Mouse (Mus musculus): ENCODE data around the gene Washc3.
A peak's percentile ranks its signal among the peaks of the same experiment; 100 is the strongest.

The Washc3 gene

GRCm38 (mm10) chr10:88200951-88201638 is at the start of gene Washc3:
Gene Washc3, plus strand, starts transcription at chr10:88201093.
- peak; percentile 90 to 95 for DNase-seq

- DNase-seq: no peak
These were observed 49.2 kb upstream of the Washc3 start for GRCm38 (mm10) chr10:88151658-88152057.

GRCm38 (mm10) chr10:88162096-88162495 is 38.8 kb upstream of the Washc3 start:
- DNase-seq: no peak

- no peak for DNase-seq
These were observed 38.2 kb upstream of the Washc3 start for GRCm38 (mm10) chr10:88162676-88163075.

GRCm38 (mm10) chr10:88166158-88166557 is 34.7 kb upstream of the Washc3 start:
- peak in 1 of 2 experiments; percentile 10 for DNase-seq

- no peak for DNase-seq
These were observed 33.3 kb upstream of the Washc3 start for GRCm38 (mm10) chr10:88167438-88168077.

- no peak for DNase-seq
These were observed 352 bp upstream of the Washc3 start for GRCm38 (mm10) chr10:88200541-88200940.

- peak; percentile 10 for DNase-seq
These were observed 757 bp downstream of the Washc3 start for GRCm38 (mm10) chr10:88201650-88202049.

- no peak for DNase-seq
These were observed 1.7 kb downstream of the Washc3 start for GRCm38 (mm10) chr10:88202581-88202980.

GRCm38 (mm10) chr10:88203236-88203635 is 2.3 kb downstream of the Washc3 start:
- DNase-seq: no peak

- DNase-seq: no peak
These were observed 11.8 kb downstream of the Washc3 start for GRCm38 (mm10) chr10:88212644-88213043.

- DNase-seq: no peak
These were observed 14.1 kb downstream of the Washc3 start for GRCm38 (mm10) chr10:88214800-88215514.

GRCm38 (mm10) chr10:88218161-88218560 is 17.3 kb downstream of the Washc3 start:
- DNase-seq: no peak

GRCm38 (mm10) chr10:88221718-88222117 is 20.8 kb downstream of the Washc3 start:
- DNase-seq: no peak

- DNase-seq: no peak
These were observed 24.5 kb downstream of the Washc3 start for GRCm38 (mm10) chr10:88225421-88225820.

- no peak for DNase-seq
These were observed 27.1 kb downstream of the Washc3 start for GRCm38 (mm10) chr10:88227962-88228361.

- DNase-seq: no peak
These were observed 27.7 kb downstream of the Washc3 start for GRCm38 (mm10) chr10:88228521-88229017.

- DNase-seq: no peak
These were observed 30.8 kb downstream of the Washc3 start for GRCm38 (mm10) chr10:88231671-88232070.

- no peak for DNase-seq
These were observed 31.9 kb downstream of the Washc3 start for GRCm38 (mm10) chr10:88232765-88233164.

- DNase-seq: no peak
These were observed 43.8 kb downstream of the Washc3 start for GRCm38 (mm10) chr10:88244681-88245080.

- DNase-seq: no peak
These were observed 49.4 kb downstream of the Washc3 start for GRCm38 (mm10) chr10:88250300-88250699.

- DNase-seq: no peak
These were observed 51.4 kb downstream of the Washc3 start for GRCm38 (mm10) chr10:88252121-88252862.

GRCm38 (mm10) chr10:88255556-88255955 is 54.7 kb downstream of the Washc3 start:
- DNase-seq: no peak

Data from cerebellum, postnatal 25 days (tissue).